Mouse (Mus musculus) C3H10T1/2 (cell line): Measurements from ENCODE around the gene Gabrg2. TPM values are rescaled to one million over a fixed set of nuclear protein-coding genes. Genes with fewer than 3 reads are reported as not detected.

Source experiments
- polyA plus RNA-seq, 2 experiments: library from polyadenylated mRNA; unstranded; fragments of >200 nt; fragmentation: generic; extraction: Trizol; gene quantifications; one replicate each; pipeline ENCODE4 v1.2.1; 2012; ENCODE audit warnings: missing spikeins in 2 of 2

Gabrg2 gene
- polyA plus RNA-seq = not detected

GRCm38 (mm10) chr11:42000190-42001098 is at the start of gene Gabrg2:
Gene Gabrg2, minus strand, starts transcription at chr11:42000857.

Other genes with a start within 250 kb of the Gabrg2 start
- not detected for gene Gabra1, start 182.1 kb upstream of the Gabrg2 start, polyA plus RNA-seq